Mouse (Mus musculus) thymus, adult 2 months (tissue): Measurements from ENCODE around the gene Ercc5.

Experiments used
- CTCF ChIP-seq: fragments of 200-500 bp; IDR thresholded peaks from 2 replicates; pipeline ENCODE4 v1.5.1; 2012; ENCODE audit warnings: mild to moderate bottlenecking, control low read depth, low read length, moderate library complexity, borderline replicate concordance; ENCODE audit not compliant: control insufficient read depth, poor library complexity, insufficient read depth; ENCODE audit errors: extremely low read depth
- POLR2A ChIP-seq: fragments of 200-500 bp; IDR thresholded peaks from 2 replicates; pipeline ENCODE4 v1.6.1; 2012; ENCODE audit warnings: mild to moderate bottlenecking, low read length, control low read depth, moderate library complexity; ENCODE audit not compliant: control insufficient read depth, poor library complexity, insufficient read depth; ENCODE audit errors: extremely low read depth

GRCm38 (mm10) chr1:44125590-44125989 lies 22.0 kb upstream of the Ercc5 start:
- no peak for TF ChIP-seq CTCF
- no peak for TF ChIP-seq POLR2A
